ENCODE assay signal across 51 mouse cellular contexts in genomic region chrX:48890259-48890658, GRCm38 (mm10). TPM values are rescaled to one million over a fixed set of nuclear protein-coding genes. Genes with fewer than 3 reads are reported as not detected.
"Had no signal": no experiment of that assay in that cellular context is flagged by ENCODE, and none has a peak within 500 bp of the region (broad histone marks: within the 10 kb centered on the region; RNA-seq: fewer than 3 reads in every experiment).

No protein-coding gene starts in this region.

- H3K4me3 ChIP-seq: heart, embryonic 10.5 days; heart, embryonic 12.5 days; heart, embryonic 13.5 days; heart, embryonic 15.5 days; hindbrain, embryonic 10.5 days; hindbrain, embryonic 12.5 days; hindbrain, embryonic 13.5 days; hindbrain, embryonic 15.5 days; intestine, embryonic 15.5 days; kidney, embryonic 15.5 days; layer of hippocampus, adult 2 months had no signal

- H3K4me1 ChIP-seq: heart, embryonic 10.5 days; heart, embryonic 12.5 days; heart, embryonic 13.5 days; heart, embryonic 15.5 days; hindbrain, embryonic 10.5 days; hindbrain, embryonic 12.5 days; hindbrain, embryonic 13.5 days; hindbrain, embryonic 15.5 days; intestine, embryonic 15.5 days; kidney, embryonic 15.5 days had no signal

- H3K9me3 ChIP-seq: heart, embryonic 10.5 days; heart, embryonic 12.5 days; heart, embryonic 13.5 days; heart, embryonic 15.5 days; hindbrain, embryonic 10.5 days; hindbrain, embryonic 12.5 days; hindbrain, embryonic 13.5 days; hindbrain, embryonic 15.5 days; intestine, embryonic 15.5 days; kidney, embryonic 15.5 days had no signal

- H3K27ac ChIP-seq: heart, embryonic 10.5 days; heart, embryonic 13.5 days; heart, embryonic 15.5 days; hindbrain, embryonic 10.5 days; hindbrain, embryonic 12.5 days; hindbrain, embryonic 13.5 days; hindbrain, embryonic 14.5 days; hindbrain, embryonic 15.5 days; hindbrain, postnatal 0 days; intestine, embryonic 15.5 days; kidney, embryonic 15.5 days; kidney, postnatal 0 days; layer of hippocampus, adult 2 months had no signal

- H3K36me3 ChIP-seq: heart, embryonic 10.5 days; heart, embryonic 12.5 days; heart, embryonic 13.5 days; heart, embryonic 15.5 days; hindbrain, embryonic 10.5 days; hindbrain, embryonic 12.5 days; hindbrain, embryonic 13.5 days; hindbrain, embryonic 15.5 days; intestine, embryonic 15.5 days; kidney, embryonic 15.5 days had no signal

- ATAC-seq: hindbrain, embryonic 16.5 days; hindbrain, postnatal 0 days; inflammation-experienced regulatory T-cells, adult 6 months; intestine, embryonic 15.5 days; intestine, embryonic 16.5 days; intestine, postnatal 0 days had no signal

- H3K4me2 ChIP-seq: heart, embryonic 11.5 days; heart, embryonic 12.5 days; heart, embryonic 13.5 days; heart, embryonic 15.5 days; hindbrain, embryonic 12.5 days; hindbrain, embryonic 13.5 days; hindbrain, embryonic 14.5 days; hindbrain, embryonic 15.5 days; intestine, embryonic 15.5 days; kidney, embryonic 15.5 days had no signal

- DNase-seq: heart, postnatal 10 days; heart, postnatal 14 days; heart, postnatal 36 days; heart, postnatal 4 days; kidney, adult 11 months; kidney, adult 18-20 months; kidney, adult 2 months; kidney, adult 8-10 months; kidney, adult 9 months; kidney, postnatal 10 days; kidney, postnatal 14 days; kidney, postnatal 25 days; kidney, postnatal 36 days; kidney, postnatal 4 days; layer of hippocampus, adult 9-11 months; layer of hippocampus, postnatal 36 days had no signal

- H3K27me3 ChIP-seq: heart, embryonic 12.5 days; heart, embryonic 13.5 days; heart, embryonic 15.5 days; hindbrain, embryonic 12.5 days; hindbrain, embryonic 13.5 days; hindbrain, embryonic 15.5 days; intestine, embryonic 15.5 days; kidney, embryonic 15.5 days had no signal

- H3K9ac ChIP-seq: heart, embryonic 12.5 days; heart, embryonic 13.5 days; heart, embryonic 15.5 days; hindbrain, embryonic 12.5 days; hindbrain, embryonic 13.5 days; hindbrain, embryonic 14.5 days; hindbrain, embryonic 15.5 days; intestine, embryonic 15.5 days; kidney, embryonic 15.5 days had no signal

RNA-seq across cellular contexts. Expression of gene Gm595, which starts 12.7 kb away (rescaled TPM):
- total RNA-seq: heart, postnatal 10 days; heart, postnatal 14 days; heart, postnatal 25 days; heart, postnatal 36 days; heart, postnatal 4 days; hematopoietic stem cell, adult 5-6 weeks; hindbrain, postnatal 0 days; layer of hippocampus, adult 18-20 months; layer of hippocampus, adult 2 months; layer of hippocampus, adult 8-10 months; layer of hippocampus, postnatal 10 days; layer of hippocampus, postnatal 14 days; layer of hippocampus, postnatal 25 days; layer of hippocampus, postnatal 36 days; left cerebral cortex, adult 18-20 months had no signal
- polyA plus RNA-seq: heart, embryonic 11.5 days; heart, embryonic 12.5 days; heart, embryonic 13.5 days; heart, embryonic 14.5 days; heart, embryonic 15.5 days; heart, embryonic 16.5 days; heart, postnatal 0 days; hindbrain, embryonic 10.5 days; hindbrain, embryonic 11.5 days; hindbrain, embryonic 12.5 days; hindbrain, embryonic 13.5 days; hindbrain, embryonic 14.5 days; hindbrain, embryonic 15.5 days; hindbrain, embryonic 16.5 days; hindbrain, postnatal 0 days; inflammation-experienced regulatory T-cells, adult 6 months; intestine, embryonic 14.5 days; intestine, embryonic 15.5 days; intestine, embryonic 16.5 days; intestine, postnatal 0 days; kidney, adult 2 months; kidney, embryonic 14.5 days; kidney, embryonic 15.5 days; kidney, embryonic 16.5 days; kidney, postnatal 0 days; large intestine, adult 2 months had no signal
